Mouse (Mus musculus): Measurements from ENCODE around the gene Ech1. TPM values are rescaled to one million over a fixed set of nuclear protein-coding genes. Genes with fewer than 3 reads are reported as not detected.

Gene Ech1
- polyA plus RNA-seq, 2 experiments = 165 to 200 TPM

DNA sequence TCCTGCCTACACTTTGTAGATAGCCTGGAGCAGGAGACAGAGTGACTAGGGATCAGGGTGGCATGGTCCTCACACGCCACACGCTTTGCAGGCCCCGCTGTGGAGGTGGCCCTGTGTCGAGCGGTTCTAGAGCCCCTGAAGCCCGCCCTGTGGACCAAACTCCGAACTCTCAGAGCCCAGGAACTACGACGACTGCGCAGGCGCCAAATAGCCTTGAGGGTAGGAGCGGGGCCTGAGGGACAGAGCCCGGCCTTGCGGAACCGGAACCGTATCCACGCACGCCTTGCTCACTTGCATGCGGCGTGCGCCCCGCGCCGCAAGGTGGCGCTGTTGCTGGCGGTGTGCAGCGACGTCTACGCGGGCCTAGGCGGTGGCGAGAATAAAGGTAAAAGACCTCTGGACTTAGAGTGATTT is 28.4 kb upstream of the Ech1 start:
- H3K9ac ChIP-seq (ENCODE audit: low read depth, low read length, severe bottlenecking) = peak overlapping the region; percentile 39; the same call in 1 of the 2 replicates
- DNase-seq (ENCODE audit: low spot score) = no peak

DNA sequence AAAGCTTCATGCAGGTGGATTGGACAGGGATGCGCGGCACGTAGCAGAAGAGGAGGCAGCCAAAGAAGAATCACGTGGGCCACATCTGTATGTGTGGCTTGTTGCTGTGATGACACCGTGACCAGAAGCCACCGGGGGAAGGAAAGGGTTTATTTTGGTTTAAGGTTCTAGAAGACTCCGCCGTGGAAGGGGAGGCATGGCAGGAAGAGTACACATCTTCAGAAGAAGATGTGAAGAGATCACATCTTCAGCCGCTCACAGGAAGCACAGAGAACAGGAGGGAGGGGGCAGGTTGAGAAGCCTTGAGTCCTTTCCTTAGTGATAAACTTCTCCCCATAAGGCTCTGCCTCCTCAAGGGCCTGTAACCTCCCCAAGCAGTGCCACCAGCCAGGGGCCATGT is 25.0 kb upstream of the Ech1 start:
- H3K27me3 ChIP-seq (ENCODE audit: control insufficient read depth, insufficient read depth, low read length) = no peaks in the 10 kb centered on the region
- 0 out of 2 replicates have a peak, but pooled peaks cover 3% of the 10 kb centered on the region for H3K9me3 ChIP-seq (ENCODE audit: control insufficient read depth, low read length)
- H3K27ac ChIP-seq (replicated peaks; ENCODE audit: low read depth, low read length) = no peak overlapping the region
- WGBS = 95% methylated on average over 9 of the region's 9 CpGs
- H3K4me3 ChIP-seq (replicated peaks; ENCODE audit: low read length) = no peak overlapping the region
- H3K9ac ChIP-seq (ENCODE audit: low read depth, low read length, severe bottlenecking) = no peak overlapping the region
- H3K36me3 ChIP-seq (ENCODE audit: control insufficient read depth, insufficient read depth, low read length) = no peaks in the 10 kb centered on the region
- no peak overlapping the region for H3K4me2 ChIP-seq (replicated peaks; ENCODE audit: low read depth, low read length, severe bottlenecking)
- peaks cover 24% of the 10 kb centered on the region for H3K4me1 ChIP-seq (ENCODE audit: control insufficient read depth, insufficient read depth, low read length)
- TF ChIP-seq POLR2A (IDR thresholded peaks at IDR 0.05; ENCODE audit: borderline replicate concordance, extremely low read depth, insufficient read depth, insufficient read length) = no peak
- DNase-seq (ENCODE audit: low spot score) = no peak
- no peak for ATAC-seq (ENCODE audit: low FRiP score, low read depth)

More for the DNA sequence above, 28.4 kb upstream of the Ech1 start:
- no peaks in the 10 kb centered on the region for H3K36me3 ChIP-seq (ENCODE audit: control insufficient read depth, insufficient read depth, low read length)
- peak overlapping the region; percentile 36 for H3K4me2 ChIP-seq (replicated peaks; ENCODE audit: low read depth, low read length, severe bottlenecking)
- ATAC-seq (ENCODE audit: low FRiP score, low read depth) = peak; percentile 68
- H3K27me3 ChIP-seq (ENCODE audit: control insufficient read depth, insufficient read depth, low read length) = no peaks in the 10 kb centered on the region
- peaks cover under 1% of the 10 kb centered on the region; the same call in 1 of the 2 replicates for H3K4me1 ChIP-seq (ENCODE audit: control insufficient read depth, insufficient read depth, low read length)
- WGBS = 17% methylated on average over 32 of the region's 32 CpGs
- no peak for TF ChIP-seq POLR2A (IDR thresholded peaks at IDR 0.05; ENCODE audit: borderline replicate concordance, extremely low read depth, insufficient read depth, insufficient read length)
- no peak overlapping the region; the same call in 1 of the 2 replicates for H3K4me3 ChIP-seq (replicated peaks; ENCODE audit: low read length)
- 0 out of 2 replicates have a peak, but pooled peaks cover 3% of the 10 kb centered on the region for H3K9me3 ChIP-seq (ENCODE audit: control insufficient read depth, low read length)
- H3K27ac ChIP-seq (replicated peaks; ENCODE audit: low read depth, low read length) = no peak overlapping the region; the same call in 1 of the 2 replicates

DNA sequence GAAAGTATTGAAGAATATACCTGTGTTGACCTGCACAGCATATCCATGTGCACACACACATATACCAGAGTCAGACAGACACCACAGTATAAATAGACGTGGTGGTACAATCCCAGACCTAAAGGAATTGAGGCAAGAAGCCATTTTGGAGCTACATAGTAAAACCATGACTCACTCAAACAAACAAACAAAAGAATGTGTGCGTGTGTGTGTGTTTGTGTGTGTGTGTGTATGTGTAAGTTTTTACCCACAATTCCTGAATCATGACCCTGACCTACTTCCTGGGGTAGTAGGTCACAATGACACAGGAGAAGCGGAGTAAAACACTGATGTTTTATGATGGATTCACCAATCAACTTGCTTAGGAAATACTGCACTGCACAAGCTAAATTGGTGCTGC is 23.6 kb upstream of the Ech1 start:
- Histone ChIP-seq H3K9ac (ENCODE audit: low read depth, low read length, severe bottlenecking) (no peak overlapping the region), H3K27ac (replicated peaks; ENCODE audit: low read depth, low read length) (peak overlapping the region; percentile 90), H3K4me3 (replicated peaks; ENCODE audit: low read length) (no peak overlapping the region), H3K4me1 (ENCODE audit: control insufficient read depth, insufficient read depth, low read length) (peaks cover 24% of the 10 kb centered on the region), H3K9me3 (ENCODE audit: control insufficient read depth, low read length) (0 out of 2 replicates have a peak, but pooled peaks cover 3% of the 10 kb centered on the region), H3K36me3 (ENCODE audit: control insufficient read depth, insufficient read depth, low read length) (no peaks in the 10 kb centered on the region), H3K27me3 (ENCODE audit: control insufficient read depth, insufficient read depth, low read length) (no peaks in the 10 kb centered on the region), H3K4me2 (replicated peaks; ENCODE audit: low read depth, low read length, severe bottlenecking) (no peak overlapping the region)
- no peak for TF ChIP-seq POLR2A (IDR thresholded peaks at IDR 0.05; ENCODE audit: borderline replicate concordance, extremely low read depth, insufficient read depth, insufficient read length)
- ATAC-seq (ENCODE audit: low FRiP score, low read depth) (no peak), DNase-seq (ENCODE audit: low spot score) (no peak)
- WGBS = 62% methylated on average over 3 of the region's 3 CpGs

DNA sequence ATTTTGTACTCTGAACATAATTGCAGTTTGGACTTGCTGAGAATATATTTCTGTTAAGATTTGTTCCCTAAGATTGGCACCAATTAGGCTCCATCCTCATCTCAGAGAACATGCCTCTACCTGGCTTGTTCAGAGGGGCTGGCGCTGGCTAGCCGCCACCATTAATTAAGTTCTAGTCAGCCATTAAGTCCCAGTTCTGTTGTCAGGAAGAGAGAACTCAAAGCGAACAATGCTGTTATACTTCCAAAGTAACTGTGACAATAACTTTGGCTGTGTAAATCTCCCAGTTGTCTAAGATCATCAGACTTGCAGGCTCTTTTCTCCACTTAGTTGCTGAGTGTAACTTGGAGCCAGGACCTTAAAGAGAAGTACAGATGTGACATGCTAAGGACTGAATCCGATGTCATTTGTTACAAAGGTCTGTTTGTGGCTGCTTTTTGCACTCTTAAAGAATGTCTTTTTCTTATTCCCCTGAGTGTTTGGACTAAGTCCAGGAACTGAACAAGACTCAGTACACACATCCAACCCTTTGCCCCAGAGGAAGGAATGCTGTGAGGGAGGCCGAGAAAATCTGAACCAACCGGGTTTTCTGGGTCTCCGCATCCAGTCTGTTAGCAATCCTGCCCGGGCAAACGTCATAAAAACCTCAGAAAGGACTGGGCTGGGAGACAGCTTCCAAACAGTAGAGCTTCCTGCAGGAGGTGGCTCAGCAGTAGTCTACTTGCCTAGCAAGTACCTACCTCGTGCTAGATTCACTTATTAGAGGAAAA is 22.9 kb upstream of the Ech1 start:
- H3K4me2 ChIP-seq (replicated peaks; ENCODE audit: low read depth, low read length, severe bottlenecking) = peak overlapping the region; percentile 28; the same call in 1 of the 2 replicates

DNA sequence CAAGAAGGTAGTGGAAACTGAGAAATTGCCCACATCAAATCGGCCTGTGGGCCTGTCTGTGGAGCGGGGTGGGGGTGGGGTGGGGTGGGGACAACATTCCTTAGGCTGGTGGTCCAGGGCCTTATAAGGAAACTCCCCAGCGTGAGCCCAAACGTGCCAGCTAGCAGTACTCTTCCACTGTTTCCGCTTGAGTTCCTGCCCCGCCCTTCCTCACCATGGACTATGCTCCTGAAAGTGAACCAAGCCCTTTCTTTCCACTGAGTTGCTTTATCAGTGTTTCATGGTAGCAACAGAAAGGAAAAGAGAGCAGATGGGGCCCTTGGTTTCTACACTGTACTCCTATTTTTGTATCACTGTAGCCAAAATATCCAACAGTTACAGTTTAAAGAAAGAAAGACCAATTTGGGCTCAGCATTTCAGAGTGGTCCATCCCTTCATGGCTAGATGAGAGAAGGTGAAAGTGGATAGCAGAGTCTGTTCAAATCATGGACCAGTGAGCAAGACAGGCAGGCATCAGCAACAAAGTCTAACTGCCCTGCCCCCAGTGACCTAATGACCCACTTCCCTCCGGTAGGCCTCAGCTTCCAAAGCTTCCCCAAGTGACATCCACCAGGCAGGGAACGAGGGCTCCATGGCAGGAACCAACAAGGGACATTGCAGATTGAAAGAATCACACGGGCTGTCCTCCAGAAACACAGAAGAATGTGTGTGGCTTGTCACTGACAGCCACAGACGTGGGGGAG is 22.0 kb upstream of the Ech1 start:
- DNase-seq (ENCODE audit: low spot score) = peak; percentile 57

More for the DNA sequence above, 22.9 kb upstream of the Ech1 start:
- Histone ChIP-seq H3K4me1 (ENCODE audit: control insufficient read depth, insufficient read depth, low read length) (peaks cover 24% of the 10 kb centered on the region), H3K27me3 (ENCODE audit: control insufficient read depth, insufficient read depth, low read length) (no peaks in the 10 kb centered on the region), H3K36me3 (ENCODE audit: control insufficient read depth, insufficient read depth, low read length) (no peaks in the 10 kb centered on the region), H3K27ac (replicated peaks; ENCODE audit: low read depth, low read length) (peak overlapping the region; percentile 90), H3K9ac (ENCODE audit: low read depth, low read length, severe bottlenecking) (no peak overlapping the region), H3K4me3 (replicated peaks; ENCODE audit: low read length) (no peak overlapping the region), H3K9me3 (ENCODE audit: control insufficient read depth, low read length) (0 out of 2 replicates have a peak, but pooled peaks cover 3% of the 10 kb centered on the region)
- no peak for TF ChIP-seq POLR2A (IDR thresholded peaks at IDR 0.05; ENCODE audit: borderline replicate concordance, extremely low read depth, insufficient read depth, insufficient read length)
- 15% methylated on average over 10 of the region's 10 CpGs for WGBS
- ATAC-seq (ENCODE audit: low FRiP score, low read depth) (peak; percentile 42; the same call in 1 of the 2 replicates), DNase-seq (ENCODE audit: low spot score) (peak; percentile 72)

More for the DNA sequence above, 22.0 kb upstream of the Ech1 start:
- Histone ChIP-seq H3K4me3 (replicated peaks; ENCODE audit: low read length) (no peak overlapping the region), H3K36me3 (ENCODE audit: control insufficient read depth, insufficient read depth, low read length) (no peaks in the 10 kb centered on the region), H3K4me2 (replicated peaks; ENCODE audit: low read depth, low read length, severe bottlenecking) (peak overlapping the region; percentile 28; the same call in 1 of the 2 replicates), H3K4me1 (ENCODE audit: control insufficient read depth, insufficient read depth, low read length) (peaks cover 29% of the 10 kb centered on the region), H3K27ac (replicated peaks; ENCODE audit: low read depth, low read length) (peak overlapping the region; percentile 90), H3K27me3 (ENCODE audit: control insufficient read depth, insufficient read depth, low read length) (no peaks in the 10 kb centered on the region), H3K9me3 (ENCODE audit: control insufficient read depth, low read length) (0 out of 2 replicates have a peak, but pooled peaks cover 3% of the 10 kb centered on the region), H3K9ac (ENCODE audit: low read depth, low read length, severe bottlenecking) (0 out of 2 replicates have a peak overlapping the region, but pooled peaks have one; percentile 3)
- 10% methylated on average over 10 of the region's 10 CpGs for WGBS
- peak; percentile 61; the same call in 1 of the 2 replicates for ATAC-seq (ENCODE audit: low FRiP score, low read depth)
- TF ChIP-seq POLR2A (IDR thresholded peaks at IDR 0.05; ENCODE audit: borderline replicate concordance, extremely low read depth, insufficient read depth, insufficient read length) = no peak
